Mouse (Mus musculus) heart, embryonic 13.5 days (tissue): Measurements from ENCODE around the gene Olfr726. TPM values are rescaled to one million over a fixed set of nuclear protein-coding genes. Genes with fewer than 3 reads are reported as not detected.
A peak's percentile ranks its signal among the peaks of the same experiment; 100 is the strongest.

ENCODE experiments used
- ATAC-seq: fragments of 200-750 bp; cut with Nextera tagmentation; 2 replicates; pipeline ENCODE4 v1.8.0; 2017; ENCODE audit warnings: moderate TSS enrichment; ENCODE audit not compliant: insufficient number of reproducible peaks, low FRiP score, low TSS enrichment; ENCODE audit errors: extremely low read depth
- H3K27ac ChIP-seq: fragments of 300-500 bp; sonication (generic); replicated peaks from 2 replicates; pipeline ENCODE4 v1.5.1; 2015; ENCODE audit warnings: moderate library complexity, mild to moderate bottlenecking, inconsistent platforms
- H3K27me3 ChIP-seq: fragments of 300-500 bp; sonication (generic); replicated peaks from 2 replicates; pipeline ENCODE4 v1.6.1; 2015; ENCODE audit warnings: mild to moderate bottlenecking, inconsistent platforms
- H3K36me3 ChIP-seq: fragments of 300-500 bp; sonication (generic); 2 replicates; pipeline ENCODE4 v1.6.1; 2015; ENCODE audit warnings: mild to moderate bottlenecking, inconsistent platforms
- H3K4me1 ChIP-seq: fragments of 300-500 bp; sonication (generic); 2 replicates; pipeline ENCODE4 v1.6.1; 2015; ENCODE audit warnings: inconsistent platforms
- H3K4me2 ChIP-seq: fragments of 300-500 bp; sonication (generic); 2 replicates; pipeline ENCODE4 v1.6.1; 2015; ENCODE audit warnings: inconsistent platforms, mild to moderate bottlenecking, moderate library complexity
- H3K4me3 ChIP-seq: fragments of 300-500 bp; sonication (generic); 2 replicates; pipeline ENCODE4 v1.5.1; 2015; ENCODE audit warnings: moderate library complexity, mild to moderate bottlenecking, inconsistent platforms
- H3K9ac ChIP-seq: fragments of 300-500 bp; sonication (generic); 2 replicates; pipeline ENCODE4 v1.6.1; 2015; ENCODE audit warnings: inconsistent platforms, mild to moderate bottlenecking, moderate library complexity
- H3K9me3 ChIP-seq: fragments of 300-500 bp; sonication (generic); 2 replicates; pipeline ENCODE4 v1.6.1; 2016; ENCODE audit warnings: inconsistent platforms
- WGBS: fragments of 180-500 bp; shearing (Covaris S2); methylation state at CpG from one replicate; pipeline ENCODE4 v1.1.7; 2015; ENCODE audit warnings: mixed read lengths; 5-methylcytosine and 5-hydroxymethylcytosine counted together
- polyA plus RNA-seq: library from polyadenylated mRNA; unstranded; fragments of >200 nt; fragmentation: Nextera tagmentation; extraction: Ambion mirVana; gene quantifications from 2 replicates; pipeline ENCODE4 v1.2.1, GENCODE M21; 2015

Gene Olfr726
- polyA plus RNA-seq: not detected in 2 replicates

GRCm38 (mm10) chr14:50090853-50091252 is at the start of gene Olfr726:
TSS of gene Olfr726 (minus strand) at chr14:50090953.
- Histone ChIP-seq H3K4me3 (no peak within 1 kb of the TSS), H3K36me3 (no peaks in the 10 kb centered on the region), H3K27me3 (no peaks in the 10 kb centered on the region), H3K4me1 (no peaks in the 10 kb centered on the region), H3K27ac (no peak within 1 kb of the TSS), H3K4me2 (no peak within 1 kb of the TSS), H3K9me3 (no peaks in the 10 kb centered on the region), H3K9ac (no peak within 1 kb of the TSS)
- whole genome bisulfite sequencing: 59% methylated on average over 1 of the region's 1 CpGs
- ATAC-seq: no peak

- Histone ChIP-seq H3K9ac (no peak within 1 kb of the TSS), H3K9me3 (no peaks in the 10 kb centered on the region), H3K4me3 (no peak within 1 kb of the TSS), H3K36me3 (no peaks in the 10 kb centered on the region), H3K27me3 (no peaks in the 10 kb centered on the region), H3K4me2 (no peak within 1 kb of the TSS), H3K4me1 (no peaks in the 10 kb centered on the region), H3K27ac (no peak within 1 kb of the TSS)
- 70% methylated on average over 1 of the region's 1 CpGs for WGBS
- ATAC-seq: no peak
Observed at GRCm38 (mm10) chr14:50122886-50123285, 32.1 kb upstream of the Olfr726 start, which contains the start of gene Olfr727. TSS of gene Olfr727 (plus strand) at chr14:50123186.

- H3K36me3 ChIP-seq: no peaks in the 10 kb centered on the region
- peak overlapping the region; percentile 80 for H3K4me3 ChIP-seq
- H3K9me3 ChIP-seq: no peaks in the 10 kb centered on the region
- peak overlapping the region; percentile 84 for H3K4me2 ChIP-seq
- H3K27ac ChIP-seq: peak overlapping the region; percentile 91
- no peak for ATAC-seq
- WGBS: 1% methylated on average over 4 of the region's 4 CpGs
- peaks cover 5% of the 10 kb centered on the region for H3K4me1 ChIP-seq
- H3K27me3 ChIP-seq: no peaks in the 10 kb centered on the region
- H3K9ac ChIP-seq: peak overlapping the region; percentile 85; the same call in 1 of the 2 replicates
Observed at GRCm38 (mm10) chr14:50062733-50063104, 28.0 kb downstream of the Olfr726 start.

GRCm38 (mm10) chr14:50061955-50062732 is 28.6 kb downstream of the Olfr726 start:
- Histone ChIP-seq H3K27me3 (no peaks in the 10 kb centered on the region), H3K36me3 (no peaks in the 10 kb centered on the region), H3K4me1 (peaks cover 5% of the 10 kb centered on the region), H3K4me3 (peak overlapping the region; percentile 80), H3K9me3 (no peaks in the 10 kb centered on the region), H3K9ac (peak overlapping the region; percentile 85), H3K27ac (peak overlapping the region; percentile 91), H3K4me2 (peak overlapping the region; percentile 84)
- WGBS: under 1% methylated on average over 52 of the region's 52 CpGs
- peak; percentile 89 for ATAC-seq

GRCm38 (mm10) chr14:50061590-50061954 is 29.2 kb downstream of the Olfr726 start:
- peak overlapping the region; percentile 84 for H3K4me2 ChIP-seq
- H3K4me1 ChIP-seq: peaks cover 5% of the 10 kb centered on the region
- H3K4me3 ChIP-seq: peak overlapping the region; percentile 80
- H3K9me3 ChIP-seq: no peaks in the 10 kb centered on the region
- no peaks in the 10 kb centered on the region for H3K27me3 ChIP-seq
- peak overlapping the region; percentile 91 for H3K27ac ChIP-seq
- H3K9ac ChIP-seq: peak overlapping the region; percentile 85
- no peaks in the 10 kb centered on the region for H3K36me3 ChIP-seq
- peak; percentile 53; the same call in 1 of the 2 replicates for ATAC-seq
- WGBS: 0% methylated on average over 13 of the region's 13 CpGs

- H3K27ac ChIP-seq: no peak overlapping the region
Observed at GRCm38 (mm10) chr14:50061179-50061578, 29.6 kb downstream of the Olfr726 start.

GRCm38 (mm10) chr14:50040275-50040674 is 50.5 kb downstream of the Olfr726 start, which contains the start of gene Olfr725:
TSS of gene Olfr725 (minus strand) at chr14:50040375.
- Histone ChIP-seq H3K4me2 (no peak within 1 kb of the TSS), H3K9me3 (no peaks in the 10 kb centered on the region), H3K9ac (no peak within 1 kb of the TSS), H3K27me3 (no peaks in the 10 kb centered on the region), H3K4me3 (no peak within 1 kb of the TSS), H3K36me3 (no peaks in the 10 kb centered on the region), H3K27ac (no peak within 1 kb of the TSS), H3K4me1 (no peaks in the 10 kb centered on the region)
- no peak for ATAC-seq

More at GRCm38 (mm10) chr14:50061179-50061578, 29.6 kb downstream of the Olfr726 start:
- Histone ChIP-seq H3K36me3 (no peaks in the 10 kb centered on the region), H3K9ac (peak overlapping the region; percentile 85), H3K4me2 (peak overlapping the region; percentile 84), H3K4me1 (peaks cover 5% of the 10 kb centered on the region), H3K4me3 (peak overlapping the region; percentile 80), H3K27me3 (no peaks in the 10 kb centered on the region), H3K9me3 (no peaks in the 10 kb centered on the region)
- 20% methylated on average over 11 of the region's 11 CpGs for WGBS
- no peak for ATAC-seq

Other genes starting within 250 kb of the Olfr726 start
- not detected in 2 replicates for gene Olfr722, start 189.0 kb downstream of the Olfr726 start, polyA plus RNA-seq
- not detected in 2 replicates for gene Olfr723, start 159.2 kb downstream of the Olfr726 start, polyA plus RNA-seq
- gene Olfr724, start 127.7 kb downstream of the Olfr726 start, polyA plus RNA-seq: not detected in 2 replicates
- not detected in 2 replicates for gene Olfr725, start 50.6 kb downstream of the Olfr726 start, polyA plus RNA-seq
- not detected in 2 replicates for gene Olfr727, start 32.2 kb upstream of the Olfr726 start, polyA plus RNA-seq
- not detected in 2 replicates for gene Olfr728, start 51.7 kb upstream of the Olfr726 start, polyA plus RNA-seq
- not detected in 2 replicates for gene Olfr729, start 62.0 kb upstream of the Olfr726 start, polyA plus RNA-seq
- gene Olfr730, start 97.2 kb upstream of the Olfr726 start, polyA plus RNA-seq: not detected in 2 replicates
- gene Olfr731, start 150.9 kb upstream of the Olfr726 start, polyA plus RNA-seq: not detected in 2 replicates
- not detected in 2 replicates for gene Olfr732, start 193.3 kb upstream of the Olfr726 start, polyA plus RNA-seq
- gene Olfr733, start 210.6 kb upstream of the Olfr726 start, polyA plus RNA-seq: not detected in 2 replicates
- not detected in 2 replicates for gene Olfr734, start 235.8 kb upstream of the Olfr726 start, polyA plus RNA-seq